Mouse (Mus musculus) megakaryocyte, embryonic 14.5 days (primary cell): ENCODE data around the gene Olfr311. TPM values are rescaled to one million over a fixed set of nuclear protein-coding genes. Genes with fewer than 3 reads are reported as not detected.
"Not testable (repeated sequence)": the region's sequence is repeated elsewhere in the genome, so short reads cannot be mapped to it uniquely, and the experiment has no call there.

Experiments
- H3K27me3 ChIP-seq: replicated peaks from 2 replicates; pipeline ENCODE3; 2012; ENCODE audit warnings: inconsistent platforms
- H3K36me3 ChIP-seq: replicated peaks from 2 replicates; pipeline ENCODE3; 2012; ENCODE audit warnings: low read length, inconsistent platforms, mixed read lengths
- H3K4me1 ChIP-seq: 2 replicates; pipeline ENCODE4 v1.6.1; 2012; ENCODE audit warnings: inconsistent platforms
- H3K4me3 ChIP-seq: replicated peaks from 2 replicates; pipeline ENCODE3; 2012; ENCODE audit warnings: moderate library complexity, mild to moderate bottlenecking, inconsistent platforms
- H3K9me3 ChIP-seq: 2 replicates; pipeline ENCODE4 v1.6.1; 2012; ENCODE audit warnings: inconsistent platforms
- FLI1 ChIP-seq: IDR thresholded peaks from 2 replicates; pipeline ENCODE4 v1.6.1; 2012; ENCODE audit warnings: low read length, inconsistent platforms, mixed read lengths
- GATA1 ChIP-seq: IDR thresholded peaks from 3 replicates; pipeline ENCODE4 v1.6.1; 2012; ENCODE audit warnings: mixed read lengths, low read length, inconsistent platforms, borderline replicate concordance
- polyA plus RNA-seq: library from polyadenylated mRNA; stranded (reverse); fragments of >175 nt; gene quantifications from 2 replicates; pipeline ENCODE4 v1.2.3, GENCODE M21; 2012; ENCODE audit warnings: low replicate concordance; ENCODE audit not compliant: insufficient read depth

The Olfr311 gene
- polyA plus RNA-seq, 1 experiment, result not detected

DNA sequence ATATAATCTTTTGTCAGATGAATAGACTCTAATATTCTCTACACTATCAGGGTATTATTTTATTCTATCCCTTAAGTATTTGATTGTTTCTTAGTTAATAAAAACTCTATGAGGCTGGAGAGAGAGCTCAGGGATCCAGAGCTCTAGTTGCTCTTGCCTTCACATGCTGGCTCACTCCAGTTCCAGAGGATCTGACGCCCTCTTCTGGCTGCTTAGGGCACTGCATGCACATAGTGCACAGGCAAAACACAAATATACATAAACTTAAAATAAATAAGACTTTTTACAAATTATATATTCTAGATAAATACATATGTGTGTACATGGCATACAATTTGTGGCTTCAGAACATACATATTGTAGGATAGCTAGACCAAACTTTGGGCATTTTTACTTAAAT lies 27.1 kb upstream of the Olfr311 start:
- Histone ChIP-seq H3K27me3 (peaks cover 5% of the 10 kb centered on the region), H3K4me3 (no peak overlapping the region), H3K36me3 (no peaks in the 10 kb centered on the region), H3K4me1 (peaks cover 19% of the 10 kb centered on the region), H3K9me3 (peaks cover 3% of the 10 kb centered on the region; the same call in 1 of the 2 replicates)
- TF ChIP-seq GATA1, result no peak
- no peak for TF ChIP-seq FLI1

DNA sequence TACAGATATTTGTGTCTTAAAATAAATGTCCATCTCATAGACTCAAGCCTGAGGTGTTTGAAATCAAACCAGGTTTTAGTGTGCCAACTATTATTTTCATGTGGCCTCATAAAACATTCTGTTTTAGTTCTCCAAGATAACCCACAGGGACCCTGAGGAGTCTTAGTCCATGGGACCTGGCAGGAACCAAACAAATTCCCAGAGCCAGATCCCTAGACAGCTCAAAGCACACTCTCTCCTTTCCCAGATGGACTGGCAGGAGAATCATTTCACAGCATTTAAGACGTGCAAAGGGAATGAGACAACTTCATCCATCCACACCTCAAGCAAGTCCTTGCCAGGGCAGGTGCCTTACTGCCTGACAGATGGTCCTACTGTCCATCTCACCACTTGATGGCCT lies 24.4 kb upstream of the Olfr311 start, which contains the start of gene Olfr313:
Gene Olfr313, plus strand, starts transcription at position 301 of the 400 bp plus-strand sequence.
- H3K9me3 ChIP-seq, H3K27me3 ChIP-seq, H3K4me3 ChIP-seq, H3K36me3 ChIP-seq: not testable (repeated sequence)
- H3K4me1 ChIP-seq, result peaks cover 18% of the 10 kb centered on the region

DNA sequence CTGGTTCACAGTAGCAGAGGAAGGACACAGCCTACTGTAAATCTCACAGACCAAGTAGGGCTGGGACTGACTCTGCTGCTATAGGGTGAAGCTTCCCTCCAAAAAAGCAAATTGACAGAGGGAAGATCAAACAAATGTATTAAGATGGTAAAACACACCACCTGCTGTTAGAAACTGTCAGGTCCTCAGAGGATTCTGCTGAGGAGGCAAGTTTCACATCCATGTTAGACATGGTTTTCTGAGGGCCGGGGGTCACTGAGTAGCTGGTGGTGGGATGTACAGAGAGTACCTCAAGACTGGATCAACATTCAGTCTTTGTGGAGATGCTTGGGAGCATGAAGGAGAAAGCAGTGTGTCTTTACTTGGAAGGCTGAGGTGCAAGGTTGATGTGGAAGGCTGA lies 23.4 kb upstream of the Olfr311 start:
- H3K4me1 ChIP-seq, result peaks cover 8% of the 10 kb centered on the region
- no peak for TF ChIP-seq FLI1
- TF ChIP-seq GATA1, result no peak
- H3K9me3 ChIP-seq, result no peaks in the 10 kb centered on the region
- H3K4me3 ChIP-seq, result no peak overlapping the region
- H3K36me3 ChIP-seq, result no peaks in the 10 kb centered on the region
- peaks cover 5% of the 10 kb centered on the region for H3K27me3 ChIP-seq

DNA sequence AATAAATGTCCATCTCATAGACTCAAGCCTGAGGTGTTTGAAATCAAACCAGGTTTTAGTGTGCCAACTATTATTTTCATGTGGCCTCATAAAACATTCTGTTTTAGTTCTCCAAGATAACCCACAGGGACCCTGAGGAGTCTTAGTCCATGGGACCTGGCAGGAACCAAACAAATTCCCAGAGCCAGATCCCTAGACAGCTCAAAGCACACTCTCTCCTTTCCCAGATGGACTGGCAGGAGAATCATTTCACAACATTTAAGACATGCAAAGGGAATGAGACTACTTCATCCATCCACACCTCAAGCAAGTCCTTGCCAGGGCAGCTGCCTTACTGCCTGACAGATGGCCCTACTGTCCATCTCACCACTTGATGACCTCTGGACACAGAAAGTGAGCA lies 10.1 kb upstream of the Olfr311 start, which contains the start of gene Olfr312:
Gene Olfr312, plus strand, starts transcription at position 301 of the 400 bp plus-strand sequence.
- H3K4me3 ChIP-seq, H3K9me3 ChIP-seq, H3K4me1 ChIP-seq, H3K27me3 ChIP-seq, H3K36me3 ChIP-seq: not testable (repeated sequence)

DNA sequence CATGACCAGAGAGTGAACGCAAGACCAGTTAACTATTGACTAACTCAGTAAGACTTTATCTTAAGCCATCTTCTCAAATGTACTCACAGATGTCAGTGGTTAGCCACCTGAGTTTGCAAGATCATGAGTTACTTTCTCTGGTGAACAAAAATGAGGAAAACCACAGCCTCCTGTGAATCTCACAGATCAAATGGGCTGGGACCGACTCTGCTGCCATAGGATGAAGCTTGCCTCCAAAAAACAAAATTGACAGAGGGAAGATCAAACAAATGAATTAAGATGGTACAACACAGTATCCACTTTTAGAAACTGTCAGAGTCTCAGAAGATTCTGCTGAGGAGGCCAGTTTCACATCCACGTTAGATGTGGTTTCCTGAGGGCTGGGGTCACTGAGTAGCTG lies 9.3 kb upstream of the Olfr311 start:
- Histone ChIP-seq H3K36me3 (no peaks in the 10 kb centered on the region), H3K4me1 (0 out of 2 replicates have a peak, but pooled peaks cover 6% of the 10 kb centered on the region), H3K9me3 (no peaks in the 10 kb centered on the region), H3K27me3 (peaks cover 7% of the 10 kb centered on the region), H3K4me3 (no peak overlapping the region)
- TF ChIP-seq FLI1 (no peak), GATA1 (no peak)

DNA sequence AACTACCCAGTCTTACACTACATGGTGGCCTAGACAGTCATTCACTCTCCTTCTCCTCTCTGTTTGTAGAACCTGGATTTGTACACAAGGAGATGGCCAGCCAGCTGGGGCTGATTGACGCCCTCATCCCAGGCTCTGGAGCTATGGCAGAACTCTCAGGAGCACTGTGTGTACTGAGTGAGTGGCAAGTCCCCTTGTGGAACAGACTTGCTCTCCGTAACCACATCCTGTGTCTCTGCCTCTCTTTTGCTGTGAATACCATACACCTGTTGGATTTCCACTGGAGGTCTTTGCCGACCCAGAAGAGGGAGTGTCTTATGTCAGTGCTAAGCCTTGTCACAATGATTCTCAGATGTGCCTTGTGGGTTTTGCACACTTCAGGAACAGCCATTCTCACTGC lies 6.5 kb upstream of the Olfr311 start:
- not testable (repeated sequence) for H3K36me3 ChIP-seq, H3K4me3 ChIP-seq, H3K27me3 ChIP-seq, H3K9me3 ChIP-seq, H3K4me1 ChIP-seq

DNA sequence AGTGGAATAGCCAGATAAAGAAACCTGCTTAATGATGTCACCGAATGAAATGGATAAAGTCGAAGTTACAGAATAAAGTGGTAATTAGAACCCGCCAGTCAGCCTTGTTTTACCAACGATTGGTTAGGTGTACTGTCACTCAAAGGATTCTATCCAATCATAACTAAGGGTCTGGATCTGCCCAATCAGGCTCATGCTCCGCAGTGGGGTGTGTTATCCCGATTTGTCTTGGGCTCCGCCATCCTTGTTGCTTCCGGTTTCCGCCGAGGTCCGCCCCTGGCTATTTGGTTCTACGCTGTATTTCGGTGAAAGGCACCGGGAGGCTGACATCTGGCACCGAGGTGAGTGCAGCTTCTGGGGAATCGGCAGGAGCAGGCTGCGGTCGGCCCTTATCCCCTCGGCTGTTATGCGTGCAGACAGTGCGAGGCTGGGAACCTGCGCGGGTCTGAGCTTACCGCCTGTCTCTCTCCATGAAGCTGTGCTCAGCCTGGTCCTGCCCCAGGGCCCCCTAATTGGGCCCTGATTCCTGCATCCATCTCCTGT lies 7.9 kb downstream of the Olfr311 start, which contains the start of gene Gm12258:
Gene Gm12258, plus strand, starts transcription at position 240 of the 543 bp plus-strand sequence.
- no peak for TF ChIP-seq GATA1
- TF ChIP-seq FLI1, result no peak
- Histone ChIP-seq H3K27me3 (no peaks in the 10 kb centered on the region), H3K4me3 (peak within 1 kb of the TSS; percentile 92), H3K36me3 (peaks cover 34% of the 10 kb centered on the region), H3K9me3 (peaks cover 8% of the 10 kb centered on the region), H3K4me1 (peaks cover 16% of the 10 kb centered on the region)

DNA sequence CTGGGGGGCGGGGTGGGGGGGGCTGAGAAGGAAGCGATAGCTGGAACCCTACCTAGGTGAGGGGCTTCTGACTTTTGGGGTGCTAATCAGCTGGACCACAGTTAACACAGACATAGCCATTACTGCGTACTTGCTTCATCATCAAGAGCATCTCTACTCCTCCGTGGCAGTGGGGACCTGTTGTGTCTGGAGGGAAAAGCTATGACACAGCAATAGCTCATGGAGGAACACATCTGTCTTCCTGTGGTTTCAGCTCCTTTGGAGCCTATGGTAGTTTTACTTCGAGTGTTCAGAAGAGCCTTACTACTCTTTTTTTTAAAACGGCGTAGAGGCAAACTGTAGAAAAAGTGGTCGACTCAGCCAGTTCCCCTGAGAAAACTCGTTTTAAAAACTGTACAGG lies 8.6 kb downstream of the Olfr311 start:
- no peak for TF ChIP-seq FLI1
- TF ChIP-seq GATA1, result no peak
- no peaks in the 10 kb centered on the region for H3K27me3 ChIP-seq
- H3K36me3 ChIP-seq, result peaks cover 40% of the 10 kb centered on the region
- peaks cover 16% of the 10 kb centered on the region for H3K4me1 ChIP-seq
- H3K4me3 ChIP-seq, result peak overlapping the region; percentile 92
- H3K9me3 ChIP-seq, result peaks cover 8% of the 10 kb centered on the region

DNA sequence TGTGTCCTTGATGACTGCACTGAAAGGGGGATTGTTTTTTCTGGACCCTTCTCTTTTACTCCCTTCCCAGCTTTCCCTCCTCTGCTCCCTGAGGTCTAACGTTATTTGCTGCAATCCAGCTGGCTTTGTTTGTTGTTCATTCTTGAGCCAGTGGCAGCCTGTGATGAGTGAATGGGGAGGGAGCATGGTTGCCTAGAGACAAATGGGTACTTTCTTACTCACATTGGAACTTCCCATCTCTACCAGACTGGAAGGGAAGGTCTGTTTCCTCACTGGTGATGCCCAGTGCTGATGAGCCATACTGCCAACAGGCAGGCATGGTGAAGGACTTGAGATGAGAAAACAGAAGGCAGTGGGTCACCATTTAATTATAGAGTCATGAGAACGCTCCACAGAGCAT lies 10.7 kb downstream of the Olfr311 start:
- peaks cover 58% of the 10 kb centered on the region for H3K36me3 ChIP-seq
- no peak for TF ChIP-seq FLI1
- TF ChIP-seq GATA1, result no peak

DNA sequence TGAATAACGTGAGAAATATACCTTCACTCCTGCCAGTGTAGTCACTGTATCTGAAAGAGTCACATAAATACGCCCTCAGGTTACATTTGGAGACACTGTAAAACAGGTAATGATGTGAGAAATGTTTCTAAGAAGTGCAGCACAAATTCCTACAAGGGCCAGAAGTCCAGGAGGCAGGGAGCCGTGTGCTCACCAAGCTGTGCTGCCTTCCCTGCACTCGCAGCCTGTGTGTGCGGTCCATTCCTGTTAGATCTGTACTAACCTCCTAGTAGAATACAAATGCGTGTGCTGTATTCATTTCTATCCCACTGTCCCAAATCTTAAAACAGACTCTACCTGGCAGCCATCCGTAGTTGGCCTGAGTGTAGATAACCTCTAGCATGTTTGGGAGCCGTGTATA lies 21.7 kb downstream of the Olfr311 start:
- TF ChIP-seq FLI1, result no peak
- TF ChIP-seq GATA1, result no peak
- peaks cover 59% of the 10 kb centered on the region for H3K36me3 ChIP-seq

More for the DNA sequence above, 10.7 kb downstream of the Olfr311 start:
- Histone ChIP-seq H3K27me3 (no peaks in the 10 kb centered on the region), H3K9me3 (peaks cover 8% of the 10 kb centered on the region), H3K4me3 (no peak overlapping the region), H3K4me1 (peaks cover 16% of the 10 kb centered on the region)

More for the DNA sequence above, 21.7 kb downstream of the Olfr311 start:
- no peaks in the 10 kb centered on the region for H3K4me1 ChIP-seq
- H3K4me3 ChIP-seq, result no peak overlapping the region
- H3K27me3 ChIP-seq, result no peaks in the 10 kb centered on the region
- peaks cover 44% of the 10 kb centered on the region for H3K9me3 ChIP-seq
